Mouse (Mus musculus): ENCODE results near the gene Selenow.

Gene Selenow

DNA sequence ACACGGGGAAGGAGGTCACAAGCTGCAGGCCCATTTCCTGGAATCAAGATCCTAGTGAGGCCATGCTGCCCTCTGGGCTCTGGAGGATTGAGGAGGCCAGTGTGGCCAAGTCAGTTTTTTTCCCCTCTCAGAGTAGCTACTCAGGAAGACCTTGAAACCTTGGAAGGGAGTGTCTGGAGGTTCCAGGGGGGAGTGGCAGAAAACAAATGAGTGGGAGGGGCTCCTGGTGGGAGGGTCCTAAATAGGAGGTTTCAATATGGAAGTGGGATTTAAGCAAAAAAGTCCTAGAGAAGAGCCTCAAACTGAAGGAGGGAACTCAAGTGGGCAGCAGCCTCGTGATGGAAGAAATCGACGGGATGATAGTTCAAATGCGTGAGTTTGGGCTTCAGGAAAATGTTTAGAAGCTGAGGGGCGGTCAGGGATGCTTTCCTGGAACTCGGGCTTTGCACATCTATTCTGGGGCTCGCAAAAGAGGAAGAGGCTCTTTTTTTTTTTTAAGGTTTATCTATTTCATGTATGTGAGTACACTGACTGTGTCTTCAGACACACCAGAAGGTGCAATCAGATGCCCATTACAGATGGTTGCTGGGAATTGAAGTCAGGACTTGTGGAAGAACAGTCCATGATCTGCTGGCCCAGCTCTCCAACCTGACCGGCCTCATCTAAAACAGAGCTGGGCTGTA lies 20.7 kb downstream of the Selenow start:
- DNase-seq = no peak

DNA sequence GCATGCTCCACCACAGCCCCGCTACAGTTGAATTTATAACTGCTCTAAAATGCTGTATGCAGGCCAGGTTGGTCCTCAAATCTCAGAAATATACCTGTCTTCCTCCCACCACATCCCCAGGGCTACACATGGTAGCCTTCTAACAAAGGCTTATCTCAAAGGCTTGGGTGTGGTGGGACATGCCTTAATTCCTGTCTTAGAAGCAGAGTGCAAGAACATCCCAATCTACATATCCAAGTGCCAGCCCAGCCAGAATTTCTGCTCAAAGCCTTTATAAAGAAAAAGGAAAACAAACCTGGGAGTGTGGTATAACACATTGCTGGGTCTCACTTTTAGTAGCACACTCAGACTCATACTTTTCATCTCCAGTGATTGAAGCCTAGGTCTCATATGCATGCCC lies 28.0 kb downstream of the Selenow start:
- DNase-seq = no peak

DNA sequence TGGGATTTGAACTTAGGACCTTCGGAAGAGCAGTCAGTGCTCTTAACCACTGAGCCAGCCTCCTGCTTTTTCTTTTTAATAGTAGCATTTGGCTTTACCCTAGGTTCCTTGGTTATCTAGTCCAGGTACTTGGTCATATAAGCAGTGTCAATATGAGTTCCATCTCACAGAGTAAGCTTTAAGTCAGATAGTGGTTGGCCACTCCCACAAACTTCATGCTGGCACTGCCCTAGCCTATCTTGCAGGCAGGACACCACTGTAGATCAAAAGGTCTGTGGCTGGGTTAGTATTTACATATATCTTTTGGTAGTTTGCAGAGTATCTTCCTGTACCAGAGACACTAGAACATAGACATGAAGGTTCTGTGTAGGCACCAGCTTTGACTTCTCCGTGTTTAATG lies 38.1 kb downstream of the Selenow start:
- no peak for DNase-seq

DNA sequence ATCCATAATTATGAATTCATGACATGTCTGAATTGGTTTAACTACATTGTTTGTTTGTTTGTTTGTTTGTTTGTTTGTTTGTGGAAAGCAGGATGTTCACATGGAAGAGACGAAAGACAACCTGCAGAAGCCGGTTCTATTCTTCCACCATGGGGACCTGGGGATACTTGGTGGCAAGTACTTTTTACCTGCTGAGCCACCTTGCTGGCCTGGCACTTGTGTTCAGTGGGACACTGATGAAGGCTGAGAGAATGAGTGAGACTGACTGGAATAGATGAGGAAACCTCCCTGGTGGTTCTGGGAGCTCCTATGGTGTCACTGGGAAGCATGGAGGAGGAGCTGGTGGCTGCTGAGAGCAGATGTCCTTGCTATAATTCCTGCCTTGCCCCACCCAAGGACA lies 39.9 kb downstream of the Selenow start, which contains the start of gene Crxos:
Crxos (plus strand) TSS at position 301 of the 400 bp plus-strand sequence.
- DNase-seq = no peak

- DNase-seq = no peak
Measured at GRCm38 (mm10) chr7:15881831-15882230, 40.4 kb downstream of the Selenow start.

DNA sequence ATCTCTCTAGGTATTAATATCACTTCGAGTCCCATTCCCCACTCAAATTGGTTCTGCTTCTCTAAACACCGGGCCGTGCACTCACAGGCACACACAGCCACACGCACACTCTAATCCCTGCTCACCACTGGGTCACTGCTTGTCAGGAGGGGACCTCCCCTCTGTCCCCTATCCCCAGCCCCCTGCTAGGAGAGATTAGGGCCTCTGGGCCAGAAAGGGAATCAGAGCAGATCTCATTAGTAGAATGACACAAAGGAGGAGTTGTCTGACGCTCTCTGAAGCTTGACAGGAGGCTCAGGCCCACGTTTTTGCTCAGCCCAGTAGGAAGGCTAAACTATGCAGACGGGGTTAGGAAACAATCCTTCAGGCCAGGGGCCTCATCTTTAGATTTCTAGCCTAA lies 40.8 kb downstream of the Selenow start:
- DNase-seq = no peak

DNA sequence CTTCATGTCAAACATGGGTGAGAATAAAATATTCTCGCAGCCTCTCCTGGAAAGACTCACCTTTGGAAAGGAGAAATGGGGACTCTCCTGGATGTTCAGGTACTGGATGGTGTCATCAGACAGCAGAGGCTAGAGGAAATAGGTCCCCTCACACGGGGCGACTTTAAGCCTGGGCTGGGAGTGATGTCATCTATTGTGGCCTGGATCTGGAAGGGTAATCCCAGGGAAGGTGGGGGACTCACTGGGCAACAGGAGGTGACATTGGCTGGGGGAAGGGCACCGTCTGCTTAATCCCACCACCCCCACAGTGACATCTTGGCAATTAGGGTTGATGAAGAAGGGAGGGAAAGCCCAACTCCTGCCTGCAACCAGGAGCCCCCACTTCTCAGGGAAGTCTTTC lies 42.4 kb downstream of the Selenow start, which contains the start of gene Crx:
Crx (minus strand) TSS at position 213 of the 400 bp plus-strand sequence.
- no peak for DNase-seq

Data from cerebellum, postnatal 14 days (tissue).